Mouse (Mus musculus) MN1 (cell line): ENCODE measurements around the gene Cyth1.

Experiments used
- DNase-seq: peaks from one replicate; pipeline ENCODE4 v3.0.0-alpha.2; 2016; ENCODE audit warnings: low spot score

Cyth1 gene

DNA sequence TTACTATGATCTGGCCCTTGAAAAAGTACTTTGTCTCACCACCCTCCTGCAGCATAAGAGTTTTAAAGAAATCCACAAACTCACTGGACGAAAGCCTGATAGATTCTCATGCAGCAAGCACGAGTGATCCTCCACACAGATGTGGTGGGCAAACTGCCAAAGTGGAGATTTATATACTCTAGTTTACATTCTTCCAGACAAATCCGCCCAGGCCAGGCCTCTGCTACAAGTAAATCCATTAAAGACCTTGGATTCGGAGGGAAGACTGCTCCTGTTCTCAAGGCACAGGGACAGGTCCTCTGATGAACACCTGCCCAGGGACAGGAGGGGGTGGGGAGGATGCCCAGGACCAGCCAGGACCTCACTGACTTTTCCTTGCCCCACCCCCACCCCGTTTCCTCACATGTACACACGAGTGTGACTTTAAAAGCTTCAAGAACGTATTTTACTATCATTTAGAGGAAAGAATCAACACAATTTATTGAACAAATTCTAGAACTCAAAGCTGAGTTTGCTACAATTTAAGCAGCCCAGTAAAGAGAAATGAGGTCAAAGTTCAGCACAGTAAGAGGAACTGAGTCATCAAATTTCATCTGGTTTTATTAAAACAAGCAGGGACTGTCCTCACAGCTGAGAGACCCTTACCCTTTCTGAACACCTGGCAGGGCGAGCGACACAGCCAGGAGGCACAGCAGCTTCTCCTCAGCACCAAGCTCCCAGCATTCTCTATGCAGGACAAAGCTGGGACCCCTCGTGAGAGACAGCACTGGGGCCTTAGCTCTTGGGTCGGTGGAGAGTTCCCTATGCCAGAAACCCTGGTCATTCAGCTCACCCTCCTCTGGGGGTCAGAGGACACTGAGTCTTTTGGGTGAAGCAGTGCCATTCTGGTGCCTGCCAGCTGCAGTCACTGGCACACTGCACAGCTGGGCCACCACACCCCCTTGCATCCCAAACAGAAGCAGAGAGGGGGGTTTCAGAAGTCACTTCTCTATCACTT lies 47.3 kb downstream of the Cyth1 start:
- DNase-seq: peak; percentile 62

DNA sequence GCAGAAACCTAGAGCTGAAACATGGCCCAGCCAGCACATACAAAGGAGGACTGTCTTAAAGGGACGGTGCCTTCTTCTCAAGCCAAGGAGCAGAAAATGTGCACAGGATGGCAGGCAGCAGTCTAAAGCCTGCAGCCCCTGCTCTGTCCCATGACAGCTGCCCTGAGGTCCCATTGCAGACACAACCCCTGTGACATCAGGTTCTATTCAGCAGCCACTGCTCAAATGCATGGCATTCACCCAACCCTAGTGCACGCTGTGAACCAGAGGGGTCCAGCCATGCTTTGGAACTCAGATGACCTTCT lies 50.1 kb downstream of the Cyth1 start:
- no peak for DNase-seq

GRCm38 (mm10) chr11:118197508-118198295 lies 50.7 kb downstream of the Cyth1 start:
- peak; percentile 43 for DNase-seq

- DNase-seq: peak; percentile 17
These were observed 51.5 kb downstream of the Cyth1 start for GRCm38 (mm10) chr11:118196824-118197388.

DNA sequence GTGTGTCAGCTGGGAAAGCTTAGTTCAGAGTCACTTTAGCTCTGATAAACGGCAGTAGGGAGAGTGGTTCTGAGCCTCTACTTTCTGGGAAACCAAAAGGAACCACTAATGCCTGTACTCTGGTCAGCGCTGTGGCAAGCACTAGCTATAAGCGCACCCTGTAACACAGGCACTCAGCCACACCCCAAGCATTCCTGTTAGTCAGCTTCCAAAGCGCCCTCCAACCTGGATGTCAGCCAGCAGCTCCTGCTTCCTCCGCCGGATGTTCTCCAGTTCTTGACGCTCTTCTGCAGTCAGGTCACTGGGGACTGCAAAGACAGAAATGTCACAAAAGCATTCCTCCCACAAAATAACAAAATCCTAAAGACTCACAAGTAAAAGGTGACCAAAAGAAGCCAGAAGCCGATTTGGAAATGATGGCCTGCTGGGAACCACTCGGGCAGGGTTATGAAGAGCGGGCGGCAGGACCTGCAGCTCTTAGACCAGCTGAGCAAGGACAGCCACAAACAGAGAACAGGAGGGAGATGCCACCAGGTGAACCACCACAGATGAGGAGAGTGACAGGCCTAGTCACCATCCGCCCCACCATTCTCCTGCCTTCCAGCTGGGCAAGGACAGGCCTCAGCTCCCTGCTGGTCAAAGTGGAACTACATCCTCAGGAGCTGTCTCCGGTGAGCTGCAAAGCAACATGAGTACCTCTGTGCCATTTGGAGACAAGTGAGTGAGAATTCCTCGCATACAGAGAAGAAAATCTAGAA lies 54.8 kb downstream of the Cyth1 start:
- DNase-seq: peak; percentile 62

DNA sequence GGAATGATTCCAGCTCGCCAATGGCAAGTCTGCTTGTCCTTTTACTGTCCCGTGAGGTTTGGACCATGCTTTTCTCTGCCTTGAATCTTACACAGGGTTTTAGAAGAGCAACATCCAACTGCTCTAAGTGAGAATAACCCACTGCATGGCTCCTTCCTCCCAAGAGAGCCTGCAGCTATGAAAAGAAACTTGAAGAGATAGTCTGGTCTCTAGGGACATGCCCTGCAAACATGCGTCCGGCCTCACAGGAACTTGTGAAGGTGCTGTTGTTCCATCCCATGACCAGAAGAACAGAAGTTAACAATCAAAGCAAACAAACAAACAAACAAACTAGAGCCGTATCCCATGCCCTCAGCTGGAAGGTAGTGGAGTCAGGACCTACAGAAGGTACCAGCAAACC lies 55.4 kb downstream of the Cyth1 start:
- DNase-seq: no peak

- no peak for DNase-seq
These were observed 65.6 kb downstream of the Cyth1 start for GRCm38 (mm10) chr11:118182768-118183167.

- DNase-seq: no peak
These were observed 66.0 kb downstream of the Cyth1 start for GRCm38 (mm10) chr11:118182353-118182752.

GRCm38 (mm10) chr11:118180199-118180598 lies 68.2 kb downstream of the Cyth1 start:
- no peak for DNase-seq

DNA sequence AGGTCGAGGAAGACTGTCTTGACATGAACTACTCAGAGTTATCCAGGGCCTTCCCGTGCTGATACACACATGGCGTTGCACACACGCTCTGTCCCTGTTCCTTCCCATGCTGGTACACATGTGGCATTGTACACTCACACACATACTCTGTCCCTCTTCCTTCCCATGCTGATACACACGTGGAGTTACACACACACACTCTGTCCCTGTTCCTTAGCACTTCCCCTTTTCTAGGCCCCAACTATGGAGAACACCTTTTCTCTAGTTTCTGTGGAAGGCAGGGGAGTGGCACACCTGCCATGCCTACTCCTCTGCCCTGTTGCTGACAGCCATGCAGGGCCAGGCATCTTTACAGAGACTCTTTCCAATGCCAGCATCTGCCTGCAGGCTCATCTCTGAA lies 70.2 kb downstream of the Cyth1 start:
- no peak for DNase-seq

- DNase-seq: no peak
These were observed 73.6 kb downstream of the Cyth1 start for GRCm38 (mm10) chr11:118174752-118175151.

DNA sequence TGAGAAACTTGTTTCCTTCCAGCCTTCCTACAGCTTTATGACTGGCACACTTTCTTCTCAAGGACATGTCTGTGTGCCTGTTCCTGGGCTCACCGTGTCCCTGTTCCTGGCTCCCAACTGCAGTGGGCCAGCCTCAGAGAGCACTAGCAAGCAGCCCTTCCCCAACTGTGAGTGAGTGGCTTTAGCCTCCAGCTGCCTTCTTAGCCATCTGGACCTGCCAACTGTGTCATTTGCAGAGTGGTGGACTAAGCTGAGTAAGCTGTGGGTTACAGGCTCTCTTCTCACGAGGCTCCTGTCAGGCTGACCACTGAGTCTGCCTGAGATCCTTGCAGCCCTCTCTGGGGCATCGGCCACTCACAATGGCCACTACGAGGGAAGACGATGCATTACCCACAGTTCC lies 75.6 kb downstream of the Cyth1 start:
- DNase-seq: no peak

DNA sequence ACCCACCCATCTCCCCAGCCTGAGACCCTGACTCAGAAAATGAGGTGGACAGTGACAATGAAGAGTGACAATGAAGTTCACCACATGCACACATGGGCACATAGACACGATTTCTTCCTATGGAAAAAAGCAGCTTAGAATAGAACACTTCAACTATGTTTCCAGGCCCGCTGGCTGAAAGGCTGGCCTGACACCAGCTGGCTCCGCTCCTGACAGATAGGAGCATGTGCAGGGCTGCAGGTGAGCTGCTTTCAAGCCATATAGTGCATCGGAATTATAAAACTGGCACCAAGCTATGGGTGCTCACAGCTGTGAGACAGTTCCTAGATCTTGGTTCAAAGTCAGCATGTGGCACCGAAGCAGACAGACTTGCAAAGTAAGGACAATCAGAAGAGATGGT lies 78.1 kb downstream of the Cyth1 start:
- DNase-seq: no peak

GRCm38 (mm10) chr11:118168714-118169113 lies 79.7 kb downstream of the Cyth1 start:
- DNase-seq: no peak

GRCm38 (mm10) chr11:118166626-118167025 lies 81.8 kb downstream of the Cyth1 start:
- DNase-seq: no peak

GRCm38 (mm10) chr11:118165681-118166080 lies 82.7 kb downstream of the Cyth1 start:
- no peak for DNase-seq

- DNase-seq: no peak
These were observed 83.8 kb downstream of the Cyth1 start for GRCm38 (mm10) chr11:118164566-118164965.

- DNase-seq: no peak
These were observed 86.1 kb downstream of the Cyth1 start for GRCm38 (mm10) chr11:118162245-118162644.

- DNase-seq: no peak
These were observed 87.2 kb downstream of the Cyth1 start for GRCm38 (mm10) chr11:118161240-118161639.

DNA sequence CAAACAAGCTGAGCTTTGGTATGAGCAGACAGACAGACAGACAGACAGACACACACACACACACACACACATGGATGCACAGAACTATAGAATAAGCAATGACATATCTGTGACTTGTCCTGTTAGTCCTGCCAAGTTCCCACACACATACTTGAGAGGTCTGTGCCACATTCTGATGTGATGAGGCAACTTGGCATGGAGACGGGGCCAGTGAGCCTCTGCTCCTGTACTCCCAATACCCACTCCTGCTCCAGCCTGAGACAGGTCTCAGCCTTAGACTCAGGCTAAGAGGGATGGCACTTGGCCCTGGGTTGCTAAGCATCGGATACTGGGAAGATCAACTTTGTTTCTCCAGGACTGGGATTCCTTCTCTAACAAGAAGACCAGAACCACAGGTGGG lies 87.6 kb downstream of the Cyth1 start:
- no peak for DNase-seq

DNA sequence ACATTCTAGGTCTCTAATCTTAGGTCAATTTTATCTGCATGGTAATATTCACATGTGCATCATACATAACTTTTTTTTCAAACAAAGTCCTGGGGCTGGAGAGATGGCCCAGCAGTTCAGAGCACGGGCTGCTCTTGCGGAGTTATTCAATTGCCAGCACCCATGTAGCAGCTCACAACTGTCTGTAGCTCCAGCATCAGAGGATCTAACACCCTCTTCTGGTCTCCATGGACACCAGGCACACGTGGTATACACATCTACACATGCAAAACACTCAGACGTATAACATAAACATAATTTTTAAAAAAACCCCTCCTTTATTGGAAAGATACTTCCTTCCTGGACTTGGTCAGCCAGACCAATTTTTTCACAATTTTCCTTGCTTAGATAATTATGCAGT lies 89.6 kb downstream of the Cyth1 start:
- no peak for DNase-seq

GRCm38 (mm10) chr11:118156480-118157060 lies 91.8 kb downstream of the Cyth1 start:
- DNase-seq: no peak
